22 mouse cellular contexts compared by ENCODE assay signal in the genomic region with DNA sequence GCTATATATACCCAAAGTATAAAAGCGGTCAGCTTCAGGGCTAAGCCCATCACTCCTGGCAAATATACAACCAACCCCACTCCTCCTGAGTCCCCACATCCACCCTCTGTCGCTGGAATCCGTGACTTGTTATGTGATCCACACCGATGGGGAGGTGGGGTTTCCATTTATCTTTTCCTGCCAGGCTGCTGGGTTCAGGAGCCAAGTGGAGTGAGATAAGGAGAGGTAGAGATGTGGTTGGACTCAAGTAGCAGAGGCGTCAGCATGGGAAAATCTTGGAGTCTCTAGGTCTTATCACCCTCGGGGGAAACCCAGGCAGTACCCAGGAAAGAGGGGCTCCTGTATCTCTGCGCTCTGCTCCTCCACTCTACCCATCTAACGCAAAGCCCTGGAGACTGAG. TPM values are rescaled to one million over a fixed set of nuclear protein-coding genes. Genes with fewer than 3 reads are reported as not detected.
A peak's percentile ranks its signal among the peaks of the same experiment; 100 is the strongest.
DNase-seq lines count a peak whose midpoint lies in the region; ATAC-seq lines count a peak whose summit lies in the region.
"Had no signal": no experiment of that assay in that cellular context is flagged by ENCODE, and none has a peak within 500 bp of the region (broad histone marks: within the 10 kb centered on the region; RNA-seq: fewer than 3 reads in every experiment).

No protein-coding gene starts in this region.

- peak overlapping the region; percentile 93 for H3K27ac ChIP-seq in heart, embryonic 10.5 days
- peak overlapping the region; percentile 50; the same call in 1 of the 2 replicates for H3K27ac ChIP-seq in heart, embryonic 16.5 days (ENCODE audit: low read length)
- no peak overlapping the region for H3K27ac ChIP-seq in liver, embryonic 16.5 days (ENCODE audit: low read length)
- H3K27ac ChIP-seq: forebrain, embryonic 13.5 days; hindbrain, embryonic 15.5 days; left cerebral cortex, adult 2 months; limb, embryonic 10.5 days; macrophage; midbrain, embryonic 13.5 days had no signal

- H3K9me3 ChIP-seq in heart, embryonic 10.5 days = no peaks in the 10 kb centered on the region
- no peaks in the 10 kb centered on the region for H3K9me3 ChIP-seq in heart, embryonic 16.5 days (replicated peaks; ENCODE audit: control insufficient read depth, low read length)
- no peaks in the 10 kb centered on the region for H3K9me3 ChIP-seq in liver, embryonic 16.5 days (replicated peaks; ENCODE audit: control insufficient read depth, low read length)
- H3K9me3 ChIP-seq: forebrain, embryonic 13.5 days; hindbrain, embryonic 15.5 days; limb, embryonic 10.5 days; midbrain, embryonic 13.5 days had no signal

- DNase-seq in heart, embryonic 10.5 days (ENCODE audit: low spot score) = peak; percentile 88
- DNase-seq in heart, postnatal 36 days = no peak
- peak; percentile 42 for DNase-seq in c-Kit-negative CD71-positive TER-119-positive erythroid progenitor cells, embryonic 14.5 days (ENCODE audit: low read depth, low spot score)
- DNase-seq in thymus, adult 18-20 months = no peak
- no peak for DNase-seq in cerebellum, adult 9-10 months
- DNase-seq in gastrocnemius, postnatal 25 days = no peak
- DNase-seq: adrenal gland, postnatal 14 days; cerebellum, postnatal 10 days; lung, adult 2 months; thymus, adult 2 months had no signal

- no peak for ATAC-seq in heart, embryonic 16.5 days (replicated peaks; ENCODE audit: extremely low read depth, insufficient read depth, low FRiP score)
- peak; percentile 63 for ATAC-seq in liver, embryonic 16.5 days (ENCODE audit: low read depth)
- ATAC-seq: activated CD4-positive, CD25-positive, alpha-beta regulatory T cell, adult 4 months; forebrain, embryonic 13.5 days; intestine, embryonic 16.5 days; midbrain, embryonic 13.5 days; Patski had no signal

- 0 out of 2 replicates have a peak overlapping the region, but pooled peaks have one; percentile 40 for H3K4me2 ChIP-seq in heart, embryonic 16.5 days (ENCODE audit: low read depth, low read length)
- H3K4me2 ChIP-seq in liver, embryonic 16.5 days (ENCODE audit: low read depth, low read length) = peak overlapping the region; percentile 2; the same call in 1 of the 2 replicates
- H3K4me2 ChIP-seq: forebrain, embryonic 13.5 days; hindbrain, embryonic 15.5 days; midbrain, embryonic 13.5 days had no signal

- no peaks in the 10 kb centered on the region for H3K27me3 ChIP-seq in heart, embryonic 10.5 days (ENCODE audit: insufficient read depth, poor library complexity, severe bottlenecking)
- no peaks in the 10 kb centered on the region for H3K27me3 ChIP-seq in heart, embryonic 16.5 days (ENCODE audit: control insufficient read depth, insufficient read depth, low read length)
- H3K27me3 ChIP-seq in liver, embryonic 16.5 days (ENCODE audit: control insufficient read depth, insufficient read depth, low read depth, low read length) = peaks cover 15% of the 10 kb centered on the region
- H3K27me3 ChIP-seq: Patski had no signal

- H3K9ac ChIP-seq in heart, embryonic 16.5 days (ENCODE audit: low read length) = no peak overlapping the region
- H3K9ac ChIP-seq in liver, embryonic 16.5 days (ENCODE audit: low read depth, low read length) = no peak overlapping the region; the same call in 1 of the 2 replicates
- H3K9ac ChIP-seq: forebrain, embryonic 13.5 days; hindbrain, embryonic 15.5 days; midbrain, embryonic 13.5 days had no signal

- no peaks in the 10 kb centered on the region for H3K36me3 ChIP-seq in heart, embryonic 10.5 days
- H3K36me3 ChIP-seq in heart, embryonic 16.5 days (ENCODE audit: control insufficient read depth, insufficient read depth) = no peaks in the 10 kb centered on the region
- H3K36me3 ChIP-seq in liver, embryonic 16.5 days (ENCODE audit: control insufficient read depth, insufficient read depth) = no peaks in the 10 kb centered on the region
- H3K36me3 ChIP-seq: hindbrain, embryonic 15.5 days; limb, embryonic 10.5 days; midbrain, embryonic 13.5 days had no signal

- 0 out of 2 replicates have a peak overlapping the region, but pooled peaks have one; percentile 9 for H3K4me3 ChIP-seq in heart, embryonic 10.5 days
- H3K4me3 ChIP-seq in heart, embryonic 16.5 days (ENCODE audit: low read length) = no peak overlapping the region
- 0 out of 2 replicates have a peak overlapping the region, but pooled peaks have one; percentile 3 for H3K4me3 ChIP-seq in liver, embryonic 16.5 days (ENCODE audit: low read depth, low read length)
- H3K4me3 ChIP-seq: forebrain, embryonic 13.5 days; hindbrain, embryonic 15.5 days; left cerebral cortex, adult 2 months; limb, embryonic 10.5 days; midbrain, embryonic 13.5 days had no signal

- intact Hi-C loops in heart, postnatal 36 days (cut with DNase I) = no loop called here

- peaks cover 82% of the 10 kb centered on the region for H3K4me1 ChIP-seq in heart, embryonic 10.5 days
- peaks cover 62% of the 10 kb centered on the region for H3K4me1 ChIP-seq in heart, embryonic 16.5 days (ENCODE audit: control insufficient read depth, insufficient read depth, low read length)
- peaks cover 30% of the 10 kb centered on the region for H3K4me1 ChIP-seq in liver, embryonic 16.5 days (ENCODE audit: control insufficient read depth, low read depth, low read length)

- WGBS in heart, embryonic 10.5 days = 15% methylated on average over 8 of the region's 8 CpGs
- WGBS in heart, embryonic 16.5 days = 22% methylated on average over 8 of the region's 8 CpGs
- WGBS in liver, embryonic 16.5 days (ENCODE audit: insufficient replicate concordance) = 15% methylated on average over 8 of the region's 8 CpGs

RNA-seq across cellular contexts. Expression of a gene that starts 3.6 kb away (rescaled TPM):
- polyA plus RNA-seq in heart, embryonic 10.5 days (2016; fragmentation: Nextera tagmentation; extraction: Ambion mirVana) = 148 and 184 TPM in 2 replicates
- total RNA-seq in heart, postnatal 36 days (2021) = 10 to 100 TPM; 18.2 to 19.5 TPM
- 115 and 121 TPM in 2 replicates for polyA plus RNA-seq in heart, embryonic 16.5 days (2015; fragmentation: Nextera tagmentation; extraction: Ambion mirVana)
- polyA plus RNA-seq in liver, embryonic 16.5 days (2015; fragmentation: Nextera tagmentation; extraction: Ambion mirVana) = 3.1 and 4.9 TPM in 2 replicates
- 100 to 1,000 TPM; 219 to 223 TPM for total RNA-seq in gastrocnemius, postnatal 25 days (2021)
- total RNA-seq: neutrophil, adult 5-6 weeks had no signal
- polyA plus RNA-seq: activated CD4-positive, CD25-positive, alpha-beta regulatory T cell, adult 4 months; macrophage had no signal

RNA-seq across cellular contexts. Expression of a gene that starts 20.2 kb away (rescaled TPM):
- not detected in 2 replicates for polyA plus RNA-seq in heart, embryonic 10.5 days (2016; fragmentation: Nextera tagmentation; extraction: Ambion mirVana)
- not detected for total RNA-seq in heart, postnatal 36 days (2021)
- 0.17 TPM in 1 of 2 replicates, not detected in the other for polyA plus RNA-seq in heart, embryonic 16.5 days (2015; fragmentation: Nextera tagmentation; extraction: Ambion mirVana)
- polyA plus RNA-seq in liver, embryonic 16.5 days (2015; fragmentation: Nextera tagmentation; extraction: Ambion mirVana) = 0.25 and 0.94 TPM in 2 replicates
- total RNA-seq in gastrocnemius, postnatal 25 days (2021) = under 1 TPM; 0.38 TPM
- total RNA-seq: neutrophil, adult 5-6 weeks had no signal
- polyA plus RNA-seq: activated CD4-positive, CD25-positive, alpha-beta regulatory T cell, adult 4 months; forebrain, embryonic 13.5 days; hindbrain, embryonic 15.5 days; macrophage; midbrain, embryonic 13.5 days had no signal

RNA-seq across cellular contexts. Expression of a gene that starts 26.0 kb away (rescaled TPM):
- 133 and 186 TPM in 2 replicates for polyA plus RNA-seq in heart, embryonic 10.5 days (2016; fragmentation: Nextera tagmentation; extraction: Ambion mirVana)
- total RNA-seq in heart, postnatal 36 days (2021) = 10 to 100 TPM; 45.9 to 46.8 TPM
- polyA plus RNA-seq in heart, embryonic 16.5 days (2015; fragmentation: Nextera tagmentation; extraction: Ambion mirVana) = 70.2 and 81.8 TPM in 2 replicates
- polyA plus RNA-seq in liver, embryonic 16.5 days (2015; fragmentation: Nextera tagmentation; extraction: Ambion mirVana) = 62.3 and 68.2 TPM in 2 replicates
- 10 to 100 TPM; 52.1 to 56.5 TPM for total RNA-seq in gastrocnemius, postnatal 25 days (2021)

RNA-seq across cellular contexts. Expression of a gene that starts 52.9 kb away (rescaled TPM):
- 0.39 and 2.0 TPM in 2 replicates for polyA plus RNA-seq in heart, embryonic 10.5 days (2016; fragmentation: Nextera tagmentation; extraction: Ambion mirVana)
- not detected for total RNA-seq in heart, postnatal 36 days (2021)
- 1.7 and 2.5 TPM in 2 replicates for polyA plus RNA-seq in heart, embryonic 16.5 days (2015; fragmentation: Nextera tagmentation; extraction: Ambion mirVana)
- polyA plus RNA-seq in liver, embryonic 16.5 days (2015; fragmentation: Nextera tagmentation; extraction: Ambion mirVana) = not detected in 2 replicates
- total RNA-seq in gastrocnemius, postnatal 25 days (2021) = under 1 TPM; 0.64 to 0.70 TPM
- total RNA-seq: adrenal gland, postnatal 14 days; neutrophil, adult 5-6 weeks had no signal
- polyA plus RNA-seq: activated CD4-positive, CD25-positive, alpha-beta regulatory T cell, adult 4 months; macrophage; Patski had no signal

Comparison
In these comparisons a context has a peak if more than half of its experiments do, and no peak if none do; other contexts are left out.
1. DNase-seq: peak in heart, embryonic 10.5 days (single experiment) and c-Kit-negative CD71-positive TER-119-positive erythroid progenitor cells, embryonic 14.5 days (single experiment); none in heart, postnatal 36 days (0 of 2), thymus, adult 18-20 months (0 of 2), cerebellum, adult 9-10 months (single experiment) and gastrocnemius, postnatal 25 days (single experiment).
2. RNA of a gene that starts 3.6 kb away (polyA plus RNA-seq): 148 to 184 TPM in heart, embryonic 10.5 days and 115 to 121 TPM in heart, embryonic 16.5 days; 3.1 to 4.9 TPM in liver, embryonic 16.5 days; every median in the first group is over 10 times any median in the second.